Mouse (Mus musculus): ENCODE measurements around the gene Mup21. TPM values are rescaled to one million over a fixed set of nuclear protein-coding genes. Genes with fewer than 3 reads are reported as not detected.

The Mup21 gene
- polyA plus RNA-seq, 1 experiment from 2014 or later: not detected

Other genes with a start within 250 kb of the Mup21 start
- gene Mup20, start 96.7 kb downstream of the Mup21 start, polyA plus RNA-seq (2015; fragmentation: Nextera tagmentation; extraction: Ambion mirVana): not detected in 2 replicates
- not detected in 2 replicates for gene Mup3, start 63.5 kb downstream of the Mup21 start, polyA plus RNA-seq (2015; fragmentation: Nextera tagmentation; extraction: Ambion mirVana)
- 4.9 and 5.7 TPM in 2 replicates for gene Zfp37, start 80.2 kb upstream of the Mup21 start, polyA plus RNA-seq (2015; fragmentation: Nextera tagmentation; extraction: Ambion mirVana)
- gene Slc31a2, start 111.7 kb upstream of the Mup21 start, polyA plus RNA-seq (2015; fragmentation: Nextera tagmentation; extraction: Ambion mirVana): 23.8 and 24.8 TPM in 2 replicates
- gene Fkbp15, start 209.7 kb upstream of the Mup21 start, polyA plus RNA-seq (2015; fragmentation: Nextera tagmentation; extraction: Ambion mirVana): 18.0 and 18.9 TPM in 2 replicates
- gene Slc31a1, start 209.9 kb upstream of the Mup21 start, polyA plus RNA-seq (2015; fragmentation: Nextera tagmentation; extraction: Ambion mirVana): 42.3 and 43.0 TPM in 2 replicates

Data from heart, embryonic 16.5 days (tissue).